Mouse (Mus musculus): ENCODE results near the gene Dnm3.

- TF ChIP-seq CTCF (IDR thresholded peaks at IDR 0.05; ENCODE audit: control insufficient read depth, insufficient read depth, insufficient read length) (no peak), USF1 (IDR thresholded peaks at IDR 0.05; ENCODE audit: low read depth) (no peak), MAX (IDR thresholded peaks at IDR 0.05) (no peak), MYOD1 (IDR thresholded peaks at IDR 0.05; ENCODE audit: control insufficient read depth, insufficient read length, low read depth) (no peak), MYOG (IDR thresholded peaks at IDR 0.05; ENCODE audit: control insufficient read depth, extremely low read depth, insufficient read length) (no peak), CEBPB (IDR thresholded peaks at IDR 0.05; ENCODE audit: low read depth) (no peak), FOSL1 (IDR thresholded peaks at IDR 0.05; ENCODE audit: insufficient read depth, low read length, poor library complexity, severe bottlenecking) (no peak)
Measured at GRCm38 (mm10) chr1:162327631-162328030, 150.2 kb downstream of the Dnm3 start.

Measured in C2C12 (cell line).